Mouse (Mus musculus) G1E-ER4 (cell line): ENCODE results near the gene Ssrp1. TPM values are rescaled to one million over a fixed set of nuclear protein-coding genes. Genes with fewer than 3 reads are reported as not detected.

Experiments used
- GATA1 ChIP-seq: IDR thresholded peaks from one replicate; pipeline ENCODE4 v1.8.0; 2012; ENCODE audit warnings: low read length, inconsistent platforms
- polyA plus RNA-seq: library from polyadenylated mRNA; stranded (reverse); fragments of >175 nt; gene quantifications from 2 replicates; pipeline ENCODE4 v1.2.3, GENCODE M21; 2012

Gene Ssrp1
- polyA plus RNA-seq, 1 experiment, result 58.3 TPM

- TF ChIP-seq GATA1, result no peak
These were observed 16.3 kb downstream of the Ssrp1 start for GRCm38 (mm10) chr2:85053192-85053816.

DNA sequence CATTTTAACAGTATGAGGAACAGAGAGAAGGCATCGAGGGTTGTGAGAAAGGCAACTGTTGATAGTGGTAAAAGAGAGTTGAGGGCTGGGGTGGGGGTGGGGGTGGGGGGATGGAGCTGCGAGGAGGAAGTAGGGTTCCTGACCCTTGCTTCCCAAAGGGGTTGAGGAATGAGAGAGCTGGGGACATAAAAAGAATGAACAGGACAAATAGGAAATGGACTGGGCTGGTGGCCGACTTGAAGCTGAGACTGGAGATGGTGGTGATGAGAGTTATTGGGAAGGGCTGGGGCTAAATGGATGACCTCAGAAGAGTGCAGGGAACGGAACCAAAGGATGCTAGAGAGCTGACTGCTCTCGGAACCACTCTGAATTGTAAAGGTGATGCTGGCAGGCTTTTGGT is 19.7 kb downstream of the Ssrp1 start:
- TF ChIP-seq GATA1, result no peak

- TF ChIP-seq GATA1, result no peak
These were observed 22.6 kb downstream of the Ssrp1 start for GRCm38 (mm10) chr2:85059677-85060076.

DNA sequence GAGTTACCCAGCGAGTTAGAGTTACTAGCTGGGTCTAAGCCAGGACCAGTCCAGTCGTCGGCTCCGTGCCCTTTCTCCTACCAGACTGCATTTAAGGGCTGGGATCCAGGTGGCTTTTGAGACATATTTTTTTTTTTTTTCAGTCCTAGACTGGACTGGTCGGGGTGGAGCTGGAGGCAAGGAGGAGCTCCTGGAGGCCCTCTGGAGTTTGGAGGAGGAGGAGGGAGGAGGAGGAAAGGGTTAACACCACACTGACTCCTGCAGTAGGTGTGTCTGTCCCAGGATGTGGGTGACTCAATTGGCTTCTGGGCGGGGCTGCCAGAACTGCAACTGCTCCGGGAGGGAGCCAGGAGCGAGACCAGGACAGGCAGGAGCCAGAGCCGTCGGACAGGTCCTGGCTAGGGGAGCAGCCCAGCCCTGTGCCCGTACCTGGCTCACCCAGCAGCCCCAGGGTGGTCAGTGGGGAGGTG is 23.6 kb downstream of the Ssrp1 start:
- no peak for TF ChIP-seq GATA1

DNA sequence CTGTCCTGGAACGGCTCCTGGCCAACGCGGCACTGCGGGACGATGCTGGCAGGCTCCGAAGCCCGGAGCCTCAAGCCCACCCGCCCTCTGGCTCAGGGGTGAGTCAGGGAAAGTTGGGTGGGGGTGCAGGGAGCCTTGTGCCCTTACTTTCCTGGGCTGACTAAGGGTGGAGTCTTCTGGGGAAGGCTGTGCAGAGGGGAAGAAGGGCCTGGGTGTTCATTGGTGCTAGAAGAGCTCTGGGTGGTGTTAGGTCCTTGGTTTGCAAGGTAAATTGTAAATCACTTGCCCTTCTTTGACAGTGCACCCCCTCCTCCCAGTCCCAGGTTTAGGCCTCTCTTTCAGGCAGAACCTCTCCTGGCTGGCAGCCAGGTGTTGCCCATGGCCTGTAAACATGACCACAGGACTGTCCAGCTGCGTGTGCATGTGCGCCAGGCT is 24.1 kb downstream of the Ssrp1 start:
- TF ChIP-seq GATA1, result no peak

GRCm38 (mm10) chr2:85065141-85065875 is 28.3 kb downstream of the Ssrp1 start:
- TF ChIP-seq GATA1, result no peak

DNA sequence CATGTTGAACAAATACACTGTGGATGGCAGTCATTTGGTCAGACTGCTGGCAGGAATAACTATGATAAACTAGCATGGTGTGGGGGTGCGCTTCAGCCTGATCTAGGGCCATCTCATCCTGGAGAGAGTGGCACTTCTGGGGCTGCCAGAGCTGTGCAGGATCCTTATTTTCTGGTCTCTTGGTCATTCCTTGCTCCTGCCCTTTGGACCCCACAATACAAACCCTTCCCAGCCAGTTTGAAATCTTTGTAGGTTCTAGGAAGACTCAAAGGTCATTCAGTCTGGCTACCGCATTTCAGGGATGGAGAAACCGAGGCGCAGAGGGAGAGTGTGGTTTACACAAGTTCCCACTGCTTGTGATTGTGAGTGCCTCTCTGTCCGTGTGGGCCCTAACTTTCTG is 29.9 kb downstream of the Ssrp1 start:
- TF ChIP-seq GATA1, result no peak

GRCm38 (mm10) chr2:85067903-85068625 is 31.0 kb downstream of the Ssrp1 start:
- no peak for TF ChIP-seq GATA1

- no peak for TF ChIP-seq GATA1
These were observed 31.6 kb downstream of the Ssrp1 start for GRCm38 (mm10) chr2:85068626-85069025.

GRCm38 (mm10) chr2:85070086-85070485 is 33.1 kb downstream of the Ssrp1 start:
- no peak for TF ChIP-seq GATA1

DNA sequence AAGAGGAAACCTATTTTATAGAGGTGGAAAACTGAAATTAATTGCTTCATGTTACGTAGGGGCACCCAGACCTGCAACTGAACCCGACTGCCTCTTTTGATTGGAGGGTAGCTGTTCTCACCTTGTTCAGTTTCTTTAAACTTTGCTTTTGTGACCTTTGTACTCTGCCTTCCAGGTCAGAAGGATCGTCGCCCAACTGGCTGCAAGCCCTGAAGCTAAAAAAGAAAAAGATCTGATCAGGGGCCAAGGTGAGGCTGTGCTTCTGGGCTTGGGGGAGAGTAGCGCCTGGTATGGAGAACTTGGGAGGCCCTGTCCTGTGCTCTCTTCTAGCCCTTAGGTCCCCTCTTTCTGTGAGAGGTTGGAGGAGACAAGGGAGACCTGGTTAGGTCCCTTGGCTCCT is 34.9 kb downstream of the Ssrp1 start:
- no peak for TF ChIP-seq GATA1

GRCm38 (mm10) chr2:85073751-85074150 is 36.7 kb downstream of the Ssrp1 start:
- TF ChIP-seq GATA1, result no peak

DNA sequence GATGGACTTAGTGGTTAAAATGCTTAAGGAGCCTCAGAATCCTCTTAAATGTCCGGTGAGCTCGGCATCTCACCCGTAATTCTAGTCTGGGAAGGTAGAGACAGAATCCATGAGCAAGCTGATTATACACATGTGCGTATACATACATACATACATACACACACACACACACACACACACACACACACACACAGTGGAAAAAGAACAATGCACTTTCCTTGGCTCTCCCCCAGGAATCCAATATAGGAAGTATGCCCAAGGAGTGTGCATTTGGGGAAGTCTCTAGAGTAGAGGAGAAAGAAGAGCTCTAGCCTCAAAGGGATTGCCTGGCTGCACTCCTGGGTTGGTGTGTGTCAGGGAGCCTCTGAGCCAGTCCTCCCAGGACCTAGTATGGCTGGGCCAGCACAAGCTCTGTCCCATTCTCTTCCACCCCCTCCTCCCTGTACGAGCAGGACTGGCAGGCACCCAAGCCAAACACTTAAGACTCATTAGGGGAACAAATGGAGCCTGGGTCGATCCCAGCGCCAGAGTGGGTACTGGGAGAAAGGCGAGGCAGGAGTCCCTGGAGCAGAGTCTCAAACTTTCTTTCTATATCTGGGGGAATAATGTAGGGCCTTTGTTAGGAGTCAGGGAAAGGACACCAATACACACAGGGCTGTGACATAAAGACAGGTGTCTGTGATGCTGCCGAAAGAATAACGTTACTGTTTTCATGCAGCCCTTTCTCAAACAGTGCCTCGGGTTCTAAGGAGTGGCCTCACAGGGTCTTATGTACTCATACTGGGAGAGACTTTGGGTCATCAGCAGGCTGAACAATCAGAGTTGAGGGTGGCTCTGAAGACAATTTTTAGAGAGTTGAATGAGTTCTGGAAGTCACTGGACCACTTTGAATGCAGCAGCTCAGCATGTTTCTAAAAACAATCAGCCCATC is 51.9 kb downstream of the Ssrp1 start:
- TF ChIP-seq GATA1, result no peak

DNA sequence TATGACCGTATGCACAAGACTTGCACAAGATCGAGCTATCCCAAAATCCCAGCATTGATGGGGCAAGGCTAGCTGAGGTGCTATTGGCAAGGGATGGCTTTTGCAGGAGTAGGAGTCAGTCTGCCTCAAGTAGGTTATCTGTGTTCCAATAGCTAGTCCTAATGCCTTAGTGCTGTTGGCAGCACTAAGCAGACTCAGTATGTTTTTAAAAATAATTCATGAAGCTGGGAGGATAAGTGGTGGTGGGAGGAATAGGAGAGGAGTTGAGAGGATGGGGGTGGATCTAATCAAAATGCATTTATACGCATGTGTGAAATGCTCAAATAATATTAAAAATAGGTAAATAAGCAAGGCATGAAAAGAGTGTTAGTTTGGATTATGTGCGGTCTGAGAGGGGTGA is 54.3 kb downstream of the Ssrp1 start:
- no peak for TF ChIP-seq GATA1

GRCm38 (mm10) chr2:85093376-85093775 is 56.3 kb downstream of the Ssrp1 start:
- no peak for TF ChIP-seq GATA1
